Mouse (Mus musculus): ENCODE results near the gene Adnp.
A peak's percentile ranks its signal among the peaks of the same experiment; 100 is the strongest.

Adnp gene

GRCm38 (mm10) chr2:168206725-168207644, at the start of gene Adnp:
TSS of gene Adnp (minus strand) at chr2:168207112.
- peak; percentile 95 to 97 for DNase-seq

- DNase-seq: peak; percentile 64 to 75
Measured at GRCm38 (mm10) chr2:168256506-168256905, 49.6 kb upstream of the Adnp start.

- DNase-seq: no peak
Measured at GRCm38 (mm10) chr2:168253822-168254221, 46.9 kb upstream of the Adnp start.

- peak in 1 of 2 experiments; percentile 67 for DNase-seq
Measured at GRCm38 (mm10) chr2:168252639-168253292, 45.9 kb upstream of the Adnp start.

- peak; percentile 81 to 93 for DNase-seq
Measured at GRCm38 (mm10) chr2:168250270-168250669, 43.4 kb upstream of the Adnp start.

- peak in 1 of 2 experiments; percentile 50 for DNase-seq
Measured at GRCm38 (mm10) chr2:168248856-168249245, 41.9 kb upstream of the Adnp start.

- DNase-seq: no peak
Measured at GRCm38 (mm10) chr2:168248167-168248855, 41.4 kb upstream of the Adnp start.

- DNase-seq: no peak
Measured at GRCm38 (mm10) chr2:168245571-168245970, 38.7 kb upstream of the Adnp start.

- DNase-seq: no peak
Measured at GRCm38 (mm10) chr2:168243278-168243677, 36.4 kb upstream of the Adnp start.

GRCm38 (mm10) chr2:168242841-168243240, 35.9 kb upstream of the Adnp start:
- DNase-seq: no peak

- DNase-seq: no peak
Measured at GRCm38 (mm10) chr2:168238335-168238734, 31.4 kb upstream of the Adnp start.

- no peak for DNase-seq
Measured at GRCm38 (mm10) chr2:168233286-168233685, 26.4 kb upstream of the Adnp start.

GRCm38 (mm10) chr2:168231471-168231829, 24.5 kb upstream of the Adnp start:
- no peak for DNase-seq

GRCm38 (mm10) chr2:168230773-168231470, 24.0 kb upstream of the Adnp start:
- peak in 1 of 2 experiments; percentile 46 for DNase-seq

- DNase-seq: peak; percentile 85 to 89
Measured at GRCm38 (mm10) chr2:168230026-168230728, 23.3 kb upstream of the Adnp start, which contains the start of the genes Gm20716, Dpm1 and Mocs3. TSS of gene Gm20716 (minus strand) at chr2:168230364. TSS of gene Dpm1 (minus strand) at chr2:168230591. TSS of gene Mocs3 (plus strand) at chr2:168230622.

- DNase-seq: peak; percentile 58 to 71
Measured at GRCm38 (mm10) chr2:168229116-168230025, 22.5 kb upstream of the Adnp start.

- DNase-seq: no peak
Measured at GRCm38 (mm10) chr2:168223326-168223725, 16.4 kb upstream of the Adnp start.

GRCm38 (mm10) chr2:168213788-168214397, 7.0 kb upstream of the Adnp start:
- DNase-seq: peak in 1 of 2 experiments; percentile 36

- no peak for DNase-seq
Measured at GRCm38 (mm10) chr2:168207883-168208282, 971 bp upstream of the Adnp start.

Measured in kidney, postnatal 36 days (tissue).